Mouse (Mus musculus) CH12.LX (cell line): ENCODE results near the gene Cobl. TPM values are rescaled to one million over a fixed set of nuclear protein-coding genes. Genes with fewer than 3 reads are reported as not detected.
A peak's percentile ranks its signal among the peaks of the same experiment; 100 is the strongest.

ENCODE experiments used
- DNase-seq: peaks from one replicate; pipeline ENCODE4 v3.0.0-alpha.2; 2013; ENCODE audit errors: extremely low read depth
- H3K27ac ChIP-seq: 2 replicates; pipeline ENCODE4 v1.5.1; 2012; ENCODE audit warnings: low read depth, mild to moderate bottlenecking, control low read depth, moderate library complexity; ENCODE audit not compliant: insufficient read depth
- H3K27me3 ChIP-seq: replicated peaks from 2 replicates; pipeline ENCODE3; 2012; ENCODE audit warnings: inconsistent platforms
- H3K36me3 ChIP-seq, 2 experiments: replicated peaks in 1 of 2; 2 replicates each; pipeline versions ENCODE3 to v1.6.1; 2012; ENCODE audit warnings: inconsistent platforms in 1 of 2, low read length in 1 of 2, mild to moderate bottlenecking in 1 of 2, mixed read lengths in 1 of 2, moderate library complexity in 1 of 2; ENCODE audit not compliant: control insufficient read depth in 1 of 2, insufficient read depth in 1 of 2
- H3K4me1 ChIP-seq, 2 experiments: 2 replicates each; pipeline ENCODE4 v1.6.1; 2012; ENCODE audit warnings: inconsistent platforms in 1 of 2, moderate library complexity in 1 of 2; ENCODE audit not compliant: insufficient read depth in 2 of 2, control insufficient read depth in 1 of 2
- H3K4me2 ChIP-seq: 2 replicates; pipeline ENCODE4 v1.6.1; 2012; ENCODE audit warnings: low read depth, mild to moderate bottlenecking, control low read depth; ENCODE audit not compliant: poor library complexity, insufficient read depth, severe bottlenecking
- H3K4me3 ChIP-seq, 3 experiments: fragments of 150-350 bp in 1 of 3; sonication (generic) in 1 of 3; replicated peaks in 1 of 3; 2 replicates each; pipeline versions ENCODE3 to v1.5.1; 2011 to 2012; ENCODE audit warnings: low read depth in 2 of 3, low read length in 2 of 3, mild to moderate bottlenecking in 2 of 3, moderate library complexity in 2 of 3, control low read depth in 1 of 3, improper control_type of control experiment in 1 of 3, inconsistent platforms in 1 of 3, mixed read lengths in 1 of 3; ENCODE audit not compliant: poor library complexity in 1 of 3
- H3K79me2 ChIP-seq: replicated peaks from 2 replicates; pipeline ENCODE4 v1.6.1; 2012; ENCODE audit warnings: mild to moderate bottlenecking, moderate library complexity; ENCODE audit not compliant: control insufficient read depth, poor library complexity, insufficient read depth, severe bottlenecking; ENCODE audit errors: extremely low read depth
- H3K9ac ChIP-seq: 2 replicates; pipeline ENCODE4 v1.6.1; 2012; ENCODE audit warnings: low read depth, mild to moderate bottlenecking, control low read depth, moderate library complexity; ENCODE audit not compliant: insufficient read depth
- H3K9me3 ChIP-seq: replicated peaks from 2 replicates; pipeline ENCODE3; 2012; ENCODE audit warnings: low read length, inconsistent platforms, mixed read lengths
- BHLHE40 ChIP-seq: IDR thresholded peaks from 2 replicates; pipeline ENCODE4 v1.6.1; 2011; ENCODE audit warnings: mild to moderate bottlenecking, low read depth, low read length, improper control_type of control experiment
- CHD1 ChIP-seq: IDR thresholded peaks from 2 replicates; pipeline ENCODE4 v1.6.1; 2012; ENCODE audit warnings: low read depth, low read length, improper control_type of control experiment, inconsistent platforms
- CTCF ChIP-seq, 2 experiments: IDR thresholded peaks in 1 of 2; conservative IDR thresholded peaks in 1 of 2; 2 replicates each; pipeline ENCODE4 v1.5.1; 2011 to 2012; ENCODE audit warnings: low read depth in 2 of 2, low read length in 2 of 2, improper control_type of control experiment in 1 of 2, inconsistent platforms in 1 of 2, mild to moderate bottlenecking in 1 of 2, moderate library complexity in 1 of 2
- E2F4 ChIP-seq: IDR thresholded peaks from 2 replicates; pipeline ENCODE4 v1.6.1; 2011; ENCODE audit warnings: low read depth, low read length, improper control_type of control experiment; ENCODE audit not compliant: insufficient replicate concordance
- ELF1 ChIP-seq: IDR thresholded peaks from 2 replicates; pipeline ENCODE4 v1.6.1; 2014; ENCODE audit warnings: low read depth, mild to moderate bottlenecking, inconsistent platforms, low read length, improper control_type of control experiment
- EP300 ChIP-seq: IDR thresholded peaks from 2 replicates; pipeline ENCODE4 v1.6.1; 2011; ENCODE audit warnings: low read length, improper control_type of control experiment
- HCFC1 ChIP-seq: IDR thresholded peaks from 2 replicates; pipeline ENCODE4 v1.6.1; 2012; ENCODE audit warnings: low read depth, mild to moderate bottlenecking, inconsistent platforms, low read length, improper control_type of control experiment
- IRF4 ChIP-seq: IDR thresholded peaks from 2 replicates; pipeline ENCODE4 v1.6.1; 2014; ENCODE audit warnings: low read depth, mild to moderate bottlenecking, inconsistent platforms, low read length, improper control_type of control experiment
- JUN ChIP-seq: IDR thresholded peaks from 2 replicates; pipeline ENCODE4 v1.6.1; 2011; ENCODE audit warnings: low read depth, mild to moderate bottlenecking, low read length, improper control_type of control experiment, moderate library complexity; ENCODE audit not compliant: insufficient read depth
- MAX ChIP-seq: IDR thresholded peaks from 2 replicates; pipeline ENCODE4 v1.6.1; 2011; ENCODE audit warnings: low read length, improper control_type of control experiment
- MXI1 ChIP-seq: IDR thresholded peaks from 2 replicates; pipeline ENCODE4 v1.6.1; 2011; ENCODE audit warnings: mild to moderate bottlenecking, low read depth, low read length, improper control_type of control experiment
- MYC ChIP-seq: IDR thresholded peaks from 2 replicates; pipeline ENCODE4 v1.6.1; 2011; ENCODE audit warnings: low read depth, mild to moderate bottlenecking, improper control_type of control experiment, low read length
- NELFE ChIP-seq: IDR thresholded peaks from 2 replicates; pipeline ENCODE4 v1.6.1; 2011; ENCODE audit warnings: low read depth, low read length, improper control_type of control experiment
- NRF1 ChIP-seq: IDR thresholded peaks from 2 replicates; pipeline ENCODE4 v1.6.1; 2014; ENCODE audit warnings: low read depth, mild to moderate bottlenecking, inconsistent platforms, low read length, improper control_type of control experiment, moderate library complexity
- POLR2AphosphoS2 ChIP-seq: IDR thresholded peaks from 2 replicates; pipeline ENCODE4 v1.6.1; 2011; ENCODE audit warnings: low read depth, low read length, improper control_type of control experiment
- RAD21 ChIP-seq: IDR thresholded peaks from 2 replicates; pipeline ENCODE4 v1.6.1; 2011; ENCODE audit warnings: low read depth, mild to moderate bottlenecking, low read length, improper control_type of control experiment, moderate library complexity
- RCOR1 ChIP-seq: conservative IDR thresholded peaks from 2 replicates; pipeline ENCODE4 v1.6.1; 2012; ENCODE audit warnings: low read depth, mild to moderate bottlenecking, inconsistent platforms, low read length, improper control_type of control experiment
- SMC3 ChIP-seq: IDR thresholded peaks from 2 replicates; pipeline ENCODE4 v1.6.1; 2011; ENCODE audit warnings: low read depth, low read length, improper control_type of control experiment
- TCF12 ChIP-seq: IDR thresholded peaks from 2 replicates; pipeline ENCODE4 v1.6.1; 2014; ENCODE audit warnings: low read depth, mild to moderate bottlenecking, inconsistent platforms, low read length, improper control_type of control experiment
- USF1 ChIP-seq: IDR thresholded peaks from 2 replicates; pipeline ENCODE4 v1.6.1; 2014; ENCODE audit warnings: low read depth, mild to moderate bottlenecking, inconsistent platforms, low read length, improper control_type of control experiment
- USF2 ChIP-seq: conservative IDR thresholded peaks from 2 replicates; pipeline ENCODE4 v1.6.1; 2011; ENCODE audit warnings: low read depth, low read length, improper control_type of control experiment
- ZC3H11A ChIP-seq: IDR thresholded peaks from 2 replicates; pipeline ENCODE4 v1.6.1; 2012; ENCODE audit warnings: low read depth, mild to moderate bottlenecking, inconsistent platforms, low read length, improper control_type of control experiment
- dilution Hi-C: fragments of 300-500 bp; cut with MboI; formaldehyde crosslinking; loops from 2 replicates; pipeline ENCODE4 v1.14.3; 2020; ENCODE audit warnings: low sequenced_read_pairs; ENCODE audit not compliant: extremely low pct_unique_long_range_greater_than_20kb, extremely low pct_ligation_motif_present
- in situ Hi-C: fragments of 300-500 bp; cut with MboI; formaldehyde crosslinking; loops from 3 replicates; pipeline ENCODE4 v1.14.3; 2019; ENCODE audit warnings: low sequenced_read_pairs, low pct_ligation_motif_present, low pct_unique_long_range_greater_than_20kb, mixed read lengths
- polyA plus RNA-seq: library from polyadenylated mRNA; unstranded; fragments of >175 nt; gene quantifications from 2 replicates; pipeline ENCODE4 v1.2.1, GENCODE M21; 2012; ENCODE audit warnings: low read depth; ENCODE audit not compliant: insufficient read length
- total RNA-seq, 2 experiments: library from RNA; depleted of rRNA; stranded (reverse); fragments of 300-350 nt in 1 of 2; fragments of >200 nt in 1 of 2; gene quantifications; 2 replicates each; pipeline ENCODE4 v1.2.3; 2012 to 2014

The Cobl gene
- total and polyA plus RNA-seq, 3 experiments = 0.06 to 0.13 TPM; not detected in 1

DNA sequence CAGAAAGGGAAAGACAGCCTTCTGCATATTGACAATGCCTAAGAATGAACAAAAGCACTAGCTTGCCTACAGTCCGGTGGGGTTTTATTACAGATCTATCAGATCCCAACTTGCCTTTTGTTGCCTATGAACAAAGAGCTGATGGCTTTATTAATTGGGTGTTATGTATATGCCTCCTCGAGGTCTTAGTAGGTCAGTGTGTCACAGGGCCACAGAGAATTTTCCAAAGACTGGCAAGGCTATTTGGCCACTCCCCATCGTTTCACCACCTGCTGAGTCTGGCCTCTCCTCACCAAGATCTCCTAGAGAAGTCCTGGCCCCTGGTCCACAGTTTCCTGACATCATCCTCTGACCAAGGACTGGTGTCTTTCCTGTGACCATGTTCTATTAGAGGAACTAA is 83.7 kb downstream of the Cobl start:
- no peak overlapping the region for H3K4me3 ChIP-seq
- no peak overlapping the region for H3K9ac ChIP-seq
- no peaks in the 10 kb centered on the region for H3K9me3 ChIP-seq
- dilution Hi-C loops = no loop called here
- in situ Hi-C loops = no loop called here
- no peak overlapping the region for H3K4me2 ChIP-seq
- no peak for DNase-seq
- no peak overlapping the region for H3K27ac ChIP-seq
- TF ChIP-seq BHLHE40 = no peak
- no peak for TF ChIP-seq JUN
- no peak for TF ChIP-seq USF2
- TF ChIP-seq RCOR1 = no peak
- H3K36me3 ChIP-seq = no peaks in the 10 kb centered on the region
- H3K4me1 ChIP-seq = no peaks in the 10 kb centered on the region
- no peaks in the 10 kb centered on the region for H3K27me3 ChIP-seq
- no peaks in the 10 kb centered on the region for H3K79me2 ChIP-seq

DNA sequence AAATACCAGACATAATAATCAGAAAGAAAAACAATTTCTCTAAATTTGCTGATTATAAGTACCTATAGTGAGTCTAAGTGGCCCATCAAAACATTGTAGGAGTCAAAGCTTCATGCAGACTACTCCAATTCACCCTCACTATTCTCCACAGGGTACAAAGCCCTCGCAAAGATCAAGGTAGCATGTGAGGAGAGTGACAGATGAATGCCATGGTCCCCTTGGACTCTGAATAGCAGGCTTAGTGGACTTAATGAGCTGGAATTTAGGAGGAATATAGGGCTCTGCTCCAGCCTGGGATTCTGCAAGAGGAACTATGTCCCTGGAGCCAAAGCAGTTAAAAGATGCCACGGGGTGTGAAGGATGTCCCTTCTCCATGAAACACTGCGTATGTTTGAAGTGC is 88.1 kb downstream of the Cobl start:
- H3K79me2 ChIP-seq = no peaks in the 10 kb centered on the region
- dilution Hi-C loops = no loop called here
- DNase-seq = no peak
- H3K27ac ChIP-seq = no peak overlapping the region
- H3K9me3 ChIP-seq = no peaks in the 10 kb centered on the region
- no peaks in the 10 kb centered on the region for H3K27me3 ChIP-seq
- no peaks in the 10 kb centered on the region for H3K36me3 ChIP-seq
- no peak overlapping the region for H3K9ac ChIP-seq
- H3K4me1 ChIP-seq = peaks cover 11 to 25% of the 10 kb centered on the region in 2 experiments; a peak in 3 of 4 replicates
- no peak overlapping the region for H3K4me3 ChIP-seq
- no peak overlapping the region for H3K4me2 ChIP-seq
- in situ Hi-C loops = no loop called here
- TF ChIP-seq CHD1 = no peak
- no peak for TF ChIP-seq JUN
- TF ChIP-seq IRF4 = no peak
- TF ChIP-seq E2F4 = no peak
- no peak for TF ChIP-seq EP300
- TF ChIP-seq USF1 = no peak

DNA sequence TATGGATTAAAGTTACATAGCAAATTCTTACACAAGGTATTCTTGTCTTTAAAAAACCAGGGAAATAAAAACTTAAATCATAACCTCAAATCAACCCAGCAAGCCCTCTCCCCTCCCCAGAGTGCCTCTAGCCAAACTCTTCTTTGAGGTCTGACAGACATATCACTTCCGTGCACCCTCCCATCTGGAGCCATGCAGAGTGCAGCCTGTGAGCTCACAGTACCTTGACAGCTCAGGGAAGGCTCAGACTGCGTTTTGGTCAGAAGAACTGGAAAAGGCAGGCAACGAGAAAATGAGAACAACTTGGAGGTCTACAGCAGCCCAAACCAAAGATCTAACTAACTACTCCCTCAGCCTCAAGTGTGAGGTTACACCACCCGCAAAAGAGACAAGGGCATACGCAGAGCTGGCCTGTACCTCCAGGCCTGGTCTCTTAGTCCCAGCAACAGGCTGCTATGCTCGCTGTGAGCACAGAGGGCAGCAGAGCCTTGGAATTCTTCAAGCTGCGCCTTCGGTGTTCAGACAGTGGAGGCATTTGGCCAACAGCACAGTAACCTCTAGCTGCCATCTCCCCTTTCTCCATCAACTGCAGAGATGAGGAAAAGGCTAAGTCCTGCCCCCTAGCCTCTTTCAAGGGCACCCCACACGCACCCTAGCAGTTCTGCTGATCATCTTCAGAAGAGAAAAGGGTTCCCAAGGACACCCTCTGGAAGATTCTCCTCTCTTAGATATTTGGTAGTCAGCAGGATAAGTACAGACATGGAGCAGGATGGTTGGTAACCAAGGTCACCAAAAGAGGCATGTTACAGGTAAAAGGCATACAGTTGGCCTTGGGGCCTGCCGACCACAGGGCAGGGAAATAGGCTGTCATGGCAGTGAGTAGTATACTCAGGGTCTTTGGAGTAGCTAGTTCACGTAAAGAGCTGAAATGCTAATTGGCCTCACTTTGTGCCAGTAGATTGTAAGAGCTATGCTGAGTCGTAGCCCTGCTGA is 91.4 kb downstream of the Cobl start:
- dilution Hi-C loops (no loop called here), in situ Hi-C loops (no loop called here)
- peak; percentile 83 for DNase-seq
- no peak for TF ChIP-seq POLR2AphosphoS2
- TF ChIP-seq MAX = 0 out of 2 replicates have a peak, but pooled peaks have one; percentile 42
- no peak for TF ChIP-seq CHD1
- TF ChIP-seq BHLHE40 = no peak
- 0 out of 2 replicates have a peak, but pooled peaks have one; percentile 54 for TF ChIP-seq NELFE
- TF ChIP-seq RAD21 = peak; percentile 99
- TF ChIP-seq NRF1 = no peak
- peak; percentile 60 for TF ChIP-seq ZC3H11A
- peak; percentile 45 for TF ChIP-seq IRF4
- TF ChIP-seq SMC3 = peak; percentile 85
- peak; percentile 59 to 95 for TF ChIP-seq CTCF (conservative IDR thresholded peaks at IDR 0.05 in 1 of 2, IDR thresholded peaks at IDR 0.05 in 1 of 2; ENCODE audit: low read depth in 2 of 2, low read length in 2 of 2)
- no peak; the same call in 1 of the 2 replicates for TF ChIP-seq TCF12
- 0 out of 2 replicates have a peak, but pooled peaks have one; percentile 11 for TF ChIP-seq ELF1
- 0 out of 2 replicates have a peak, but pooled peaks have one; percentile 19 for TF ChIP-seq HCFC1
- TF ChIP-seq E2F4 = no peak
- TF ChIP-seq MYC = no peak
- TF ChIP-seq MXI1 = peak; percentile 33; the same call in 1 of the 2 replicates
- no peaks in the 10 kb centered on the region for H3K79me2 ChIP-seq
- H3K4me1 ChIP-seq = peaks cover 11 to 25% of the 10 kb centered on the region in 2 experiments; a peak in 3 of 4 replicates
- no peaks in the 10 kb centered on the region for H3K9me3 ChIP-seq
- no peak overlapping the region for H3K27ac ChIP-seq
- H3K4me2 ChIP-seq = no peak overlapping the region
- no peak overlapping the region for H3K4me3 ChIP-seq
- no peaks in the 10 kb centered on the region for H3K27me3 ChIP-seq
- no peaks in the 10 kb centered on the region for H3K36me3 ChIP-seq
- no peak overlapping the region for H3K9ac ChIP-seq
